Mouse (Mus musculus) CH12.LX (cell line): ENCODE results near the gene Aqr. TPM values are rescaled to one million over a fixed set of nuclear protein-coding genes. Genes with fewer than 3 reads are reported as not detected.

Source experiments
- DNase-seq: peaks from one replicate; pipeline ENCODE4 v3.0.0-alpha.2; 2013; ENCODE audit errors: extremely low read depth
- H3K27ac ChIP-seq: 2 replicates; pipeline ENCODE4 v1.5.1; 2012; ENCODE audit warnings: low read depth, mild to moderate bottlenecking, control low read depth, moderate library complexity; ENCODE audit not compliant: insufficient read depth
- H3K27me3 ChIP-seq: replicated peaks from 2 replicates; pipeline ENCODE3; 2012; ENCODE audit warnings: inconsistent platforms
- H3K36me3 ChIP-seq, 2 experiments: replicated peaks in 1 of 2; 2 replicates each; pipeline versions ENCODE3 to v1.6.1; 2012; ENCODE audit warnings: inconsistent platforms in 1 of 2, low read length in 1 of 2, mild to moderate bottlenecking in 1 of 2, mixed read lengths in 1 of 2, moderate library complexity in 1 of 2; ENCODE audit not compliant: control insufficient read depth in 1 of 2, insufficient read depth in 1 of 2
- H3K4me1 ChIP-seq, 2 experiments: 2 replicates each; pipeline ENCODE4 v1.6.1; 2012; ENCODE audit warnings: inconsistent platforms in 1 of 2, moderate library complexity in 1 of 2; ENCODE audit not compliant: insufficient read depth in 2 of 2, control insufficient read depth in 1 of 2
- H3K4me2 ChIP-seq: 2 replicates; pipeline ENCODE4 v1.6.1; 2012; ENCODE audit warnings: low read depth, mild to moderate bottlenecking, control low read depth; ENCODE audit not compliant: poor library complexity, insufficient read depth, severe bottlenecking
- H3K4me3 ChIP-seq, 3 experiments: fragments of 150-350 bp in 1 of 3; sonication (generic) in 1 of 3; replicated peaks in 1 of 3; 2 replicates each; pipeline versions ENCODE3 to v1.5.1; 2011 to 2012; ENCODE audit warnings: low read depth in 2 of 3, low read length in 2 of 3, mild to moderate bottlenecking in 2 of 3, moderate library complexity in 2 of 3, control low read depth in 1 of 3, improper control_type of control experiment in 1 of 3, inconsistent platforms in 1 of 3, mixed read lengths in 1 of 3; ENCODE audit not compliant: poor library complexity in 1 of 3
- H3K79me2 ChIP-seq: replicated peaks from 2 replicates; pipeline ENCODE4 v1.6.1; 2012; ENCODE audit warnings: mild to moderate bottlenecking, moderate library complexity; ENCODE audit not compliant: control insufficient read depth, poor library complexity, insufficient read depth, severe bottlenecking; ENCODE audit errors: extremely low read depth
- H3K9ac ChIP-seq: 2 replicates; pipeline ENCODE4 v1.6.1; 2012; ENCODE audit warnings: low read depth, mild to moderate bottlenecking, control low read depth, moderate library complexity; ENCODE audit not compliant: insufficient read depth
- H3K9me3 ChIP-seq: replicated peaks from 2 replicates; pipeline ENCODE3; 2012; ENCODE audit warnings: low read length, inconsistent platforms, mixed read lengths
- CTCF ChIP-seq, 2 experiments: IDR thresholded peaks in 1 of 2; conservative IDR thresholded peaks in 1 of 2; 2 replicates each; pipeline ENCODE4 v1.5.1; 2011 to 2012; ENCODE audit warnings: low read depth in 2 of 2, low read length in 2 of 2, improper control_type of control experiment in 1 of 2, inconsistent platforms in 1 of 2, mild to moderate bottlenecking in 1 of 2, moderate library complexity in 1 of 2
- E2F4 ChIP-seq: IDR thresholded peaks from 2 replicates; pipeline ENCODE4 v1.6.1; 2011; ENCODE audit warnings: low read depth, low read length, improper control_type of control experiment; ENCODE audit not compliant: insufficient replicate concordance
- ELF1 ChIP-seq: IDR thresholded peaks from 2 replicates; pipeline ENCODE4 v1.6.1; 2014; ENCODE audit warnings: low read depth, mild to moderate bottlenecking, inconsistent platforms, low read length, improper control_type of control experiment
- EP300 ChIP-seq: IDR thresholded peaks from 2 replicates; pipeline ENCODE4 v1.6.1; 2011; ENCODE audit warnings: low read length, improper control_type of control experiment
- ETS1 ChIP-seq: conservative IDR thresholded peaks from 2 replicates; pipeline ENCODE4 v1.6.1; 2012; ENCODE audit warnings: low read depth, mild to moderate bottlenecking, inconsistent platforms, low read length, improper control_type of control experiment, moderate library complexity
- GABPA ChIP-seq: IDR thresholded peaks from 2 replicates; pipeline ENCODE4 v1.6.1; 2012; ENCODE audit warnings: low read depth, low read length, improper control_type of control experiment, inconsistent platforms; ENCODE audit not compliant: insufficient replicate concordance
- IRF4 ChIP-seq: IDR thresholded peaks from 2 replicates; pipeline ENCODE4 v1.6.1; 2014; ENCODE audit warnings: low read depth, mild to moderate bottlenecking, inconsistent platforms, low read length, improper control_type of control experiment
- JUND ChIP-seq: conservative IDR thresholded peaks from 2 replicates; pipeline ENCODE4 v1.6.1; 2011; ENCODE audit warnings: low read depth, low read length, improper control_type of control experiment
- KAT2A ChIP-seq: IDR thresholded peaks from 2 replicates; pipeline ENCODE4 v1.6.1; 2012; ENCODE audit warnings: low read length, improper control_type of control experiment, inconsistent platforms; ENCODE audit not compliant: insufficient replicate concordance
- MAFK ChIP-seq: IDR thresholded peaks from 2 replicates; pipeline ENCODE4 v1.6.1; 2011; ENCODE audit warnings: low read length, improper control_type of control experiment; ENCODE audit not compliant: insufficient replicate concordance
- MAX ChIP-seq: IDR thresholded peaks from 2 replicates; pipeline ENCODE4 v1.6.1; 2011; ENCODE audit warnings: low read length, improper control_type of control experiment
- MAZ ChIP-seq: IDR thresholded peaks from 2 replicates; pipeline ENCODE4 v1.6.1; 2012; ENCODE audit warnings: low read depth, mild to moderate bottlenecking, inconsistent platforms, low read length, improper control_type of control experiment, moderate library complexity
- MXI1 ChIP-seq: IDR thresholded peaks from 2 replicates; pipeline ENCODE4 v1.6.1; 2011; ENCODE audit warnings: mild to moderate bottlenecking, low read depth, low read length, improper control_type of control experiment
- PAX5 ChIP-seq: IDR thresholded peaks from 2 replicates; pipeline ENCODE4 v1.6.1; 2012; ENCODE audit warnings: low read length, inconsistent platforms, mixed read lengths
- POLR2A ChIP-seq: IDR thresholded peaks from 2 replicates; pipeline ENCODE4 v1.6.1; 2011; ENCODE audit warnings: low read depth, mild to moderate bottlenecking, improper control_type of control experiment, low read length
- POLR2AphosphoS2 ChIP-seq: IDR thresholded peaks from 2 replicates; pipeline ENCODE4 v1.6.1; 2011; ENCODE audit warnings: low read depth, low read length, improper control_type of control experiment
- RAD21 ChIP-seq: IDR thresholded peaks from 2 replicates; pipeline ENCODE4 v1.6.1; 2011; ENCODE audit warnings: low read depth, mild to moderate bottlenecking, low read length, improper control_type of control experiment, moderate library complexity
- RCOR1 ChIP-seq: conservative IDR thresholded peaks from 2 replicates; pipeline ENCODE4 v1.6.1; 2012; ENCODE audit warnings: low read depth, mild to moderate bottlenecking, inconsistent platforms, low read length, improper control_type of control experiment
- SIN3A ChIP-seq: IDR thresholded peaks from 2 replicates; pipeline ENCODE4 v1.6.1; 2012; ENCODE audit warnings: low read length, improper control_type of control experiment, inconsistent platforms
- SMC3 ChIP-seq: IDR thresholded peaks from 2 replicates; pipeline ENCODE4 v1.6.1; 2011; ENCODE audit warnings: low read depth, low read length, improper control_type of control experiment
- TBP ChIP-seq: conservative IDR thresholded peaks from 2 replicates; pipeline ENCODE4 v1.6.1; 2011; ENCODE audit warnings: low read depth, low read length, improper control_type of control experiment
- TCF12 ChIP-seq: IDR thresholded peaks from 2 replicates; pipeline ENCODE4 v1.6.1; 2014; ENCODE audit warnings: low read depth, mild to moderate bottlenecking, inconsistent platforms, low read length, improper control_type of control experiment
- USF1 ChIP-seq: IDR thresholded peaks from 2 replicates; pipeline ENCODE4 v1.6.1; 2014; ENCODE audit warnings: low read depth, mild to moderate bottlenecking, inconsistent platforms, low read length, improper control_type of control experiment
- ZC3H11A ChIP-seq: IDR thresholded peaks from 2 replicates; pipeline ENCODE4 v1.6.1; 2012; ENCODE audit warnings: low read depth, mild to moderate bottlenecking, inconsistent platforms, low read length, improper control_type of control experiment
- ZKSCAN1 ChIP-seq: IDR thresholded peaks from 2 replicates; pipeline ENCODE4 v1.6.1; 2012; ENCODE audit warnings: low read depth, inconsistent platforms, low read length, improper control_type of control experiment, borderline replicate concordance
- ZMIZ1 ChIP-seq: IDR thresholded peaks from 2 replicates; pipeline ENCODE4 v1.6.1; 2012; ENCODE audit warnings: low read depth, mild to moderate bottlenecking, inconsistent platforms, low read length, improper control_type of control experiment
- ZNF384 ChIP-seq: IDR thresholded peaks from 2 replicates; pipeline ENCODE4 v1.6.1; 2012; ENCODE audit warnings: low read depth, low read length, improper control_type of control experiment, inconsistent platforms
- dilution Hi-C: fragments of 300-500 bp; cut with MboI; formaldehyde crosslinking; loops from 2 replicates; pipeline ENCODE4 v1.14.3; 2020; ENCODE audit warnings: low sequenced_read_pairs; ENCODE audit not compliant: extremely low pct_unique_long_range_greater_than_20kb, extremely low pct_ligation_motif_present
- in situ Hi-C: fragments of 300-500 bp; cut with MboI; formaldehyde crosslinking; loops from 3 replicates; pipeline ENCODE4 v1.14.3; 2019; ENCODE audit warnings: low sequenced_read_pairs, low pct_ligation_motif_present, low pct_unique_long_range_greater_than_20kb, mixed read lengths
- polyA plus RNA-seq: library from polyadenylated mRNA; unstranded; fragments of >175 nt; gene quantifications from 2 replicates; pipeline ENCODE4 v1.2.1, GENCODE M21; 2012; ENCODE audit warnings: low read depth; ENCODE audit not compliant: insufficient read length
- total RNA-seq, 2 experiments: library from RNA; depleted of rRNA; stranded (reverse); fragments of 300-350 nt in 1 of 2; fragments of >200 nt in 1 of 2; gene quantifications; 2 replicates each; pipeline ENCODE4 v1.2.3; 2012 to 2014

Aqr gene
- total and polyA plus RNA-seq, 3 experiments, result 37.1 to 64.1 (median 44.0) TPM

GRCm38 (mm10) chr2:114196421-114196820 lies 9.6 kb upstream of the Aqr start:
- dilution Hi-C loops, result no loop called here
- DNase-seq, result no peak
- in situ Hi-C loops, result no loop called here
- Histone ChIP-seq H3K27ac (no peak overlapping the region), H3K4me3 (no peak overlapping the region), H3K9ac (no peak overlapping the region), H3K4me1 (peaks cover 0 to 21% of the 10 kb centered on the region in 2 experiments; a peak in 2 of 4 replicates), H3K79me2 (peaks cover 28% of the 10 kb centered on the region), H3K27me3 (no peaks in the 10 kb centered on the region)
- no peak for TF ChIP-seq SMC3
- TF ChIP-seq MAZ, result no peak
- TF ChIP-seq MAX, result no peak
- no peak for TF ChIP-seq E2F4
- TF ChIP-seq ELF1, result no peak
- TF ChIP-seq USF1, result no peak
- no peak for TF ChIP-seq CTCF (conservative IDR thresholded peaks at IDR 0.05 in 1 of 2, IDR thresholded peaks at IDR 0.05 in 1 of 2; ENCODE audit: low read depth in 2 of 2, low read length in 2 of 2)
- TF ChIP-seq MAFK, result no peak
- TF ChIP-seq ETS1, result no peak
- TF ChIP-seq ZMIZ1, result no peak
- no peak for TF ChIP-seq POLR2AphosphoS2
- no peak for TF ChIP-seq RAD21
- no peak for TF ChIP-seq ZKSCAN1
- TF ChIP-seq SIN3A, result no peak
- no peak for TF ChIP-seq EP300
- no peak for TF ChIP-seq JUND
- TF ChIP-seq PAX5, result no peak
- no peak for TF ChIP-seq TBP
- TF ChIP-seq ZNF384, result no peak
- TF ChIP-seq, all 38 proteins: peak for 0
- Histone ChIP-seq H3K36me3 (peaks cover 15 to 36% of the 10 kb centered on the region in 2 experiments), H3K9me3 (no peaks in the 10 kb centered on the region), H3K4me2 (no peak overlapping the region)

GRCm38 (mm10) chr2:114177802-114178733 lies 8.8 kb downstream of the Aqr start:
- DNase-seq, result no peak
- H3K4me3 ChIP-seq, result no peak overlapping the region
- TF ChIP-seq ZC3H11A (no peak), GABPA (no peak), RCOR1 (no peak), POLR2A (no peak), ETS1 (no peak), CTCF (conservative IDR thresholded peaks at IDR 0.05 in 1 of 2, IDR thresholded peaks at IDR 0.05 in 1 of 2; ENCODE audit: low read depth in 2 of 2, low read length in 2 of 2) (no peak), RAD21 (no peak), MAX (no peak), SMC3 (no peak), EP300 (no peak), MXI1 (no peak), IRF4 (no peak), TCF12 (no peak), KAT2A (no peak)
- in situ Hi-C loops, result no loop called here
- peaks cover 20% of the 10 kb centered on the region for H3K79me2 ChIP-seq
- dilution Hi-C loops, result no loop called here
- no peaks in the 10 kb centered on the region for H3K9me3 ChIP-seq
- peaks cover 0 to 6% of the 10 kb centered on the region in 2 experiments; a peak in 1 of 4 replicates for H3K4me1 ChIP-seq
- H3K4me2 ChIP-seq, result no peak overlapping the region
- H3K9ac ChIP-seq, result no peak overlapping the region
- H3K27ac ChIP-seq, result no peak overlapping the region
- no peaks in the 10 kb centered on the region for H3K27me3 ChIP-seq
- no peaks in the 10 kb centered on the region for H3K36me3 ChIP-seq
